Mouse (Mus musculus) T-helper 2 cell (primary cell): Measurements from ENCODE around the gene Fam161a.

Source experiments
- in situ Hi-C: fragments of 300-600 bp; cut with MboI, MseI; formaldehyde crosslinking; loops from one replicate; pipeline ENCODE4 v1.15.1; 2025; ENCODE audit warnings: high pct_unique_total_duplicates

Gene Fam161a

GRCm38 (mm10) chr11:23007481-23008180 lies at the start of gene Fam161a:
Fam161a (plus strand) TSS chr11:23007531.
- in situ Hi-C loops, result loop anchor here (5.0 kb wide), 1 partner anchor 490 kb away; the partner anchor contains the start of gene Ahsa2

- in situ Hi-C loops, result loop anchor here (5.0 to 10.0 kb wide), 3 partner anchors 96 to 731 kb away; partner anchors contain the start of gene B3gnt2
These were observed 49.4 kb upstream of the Fam161a start for GRCm38 (mm10) chr11:22957791-22958374.

GRCm38 (mm10) chr11:22962101-22962500 lies 45.2 kb upstream of the Fam161a start:
- in situ Hi-C loops, result no loop called here

GRCm38 (mm10) chr11:22964401-22964800 lies 42.9 kb upstream of the Fam161a start:
- in situ Hi-C loops, result no loop called here

- in situ Hi-C loops, result no loop called here
These were observed 41.8 kb upstream of the Fam161a start for GRCm38 (mm10) chr11:22965503-22965902.

GRCm38 (mm10) chr11:22969486-22969885 lies 37.8 kb upstream of the Fam161a start:
- in situ Hi-C loops, result no loop called here

GRCm38 (mm10) chr11:22970546-22970945 lies 36.8 kb upstream of the Fam161a start:
- in situ Hi-C loops, result no loop called here

- in situ Hi-C loops, result no loop called here
These were observed 35.3 kb upstream of the Fam161a start, which contains the start of gene Zrsr1 for GRCm38 (mm10) chr11:22971835-22972709. Zrsr1 (plus strand) TSS chr11:22972005.

- in situ Hi-C loops, result no loop called here
These were observed 34.4 kb upstream of the Fam161a start for GRCm38 (mm10) chr11:22972746-22973526.

GRCm38 (mm10) chr11:22973599-22973998 lies 33.7 kb upstream of the Fam161a start:
- in situ Hi-C loops, result no loop called here

GRCm38 (mm10) chr11:22978215-22978614 lies 29.1 kb upstream of the Fam161a start:
- in situ Hi-C loops, result no loop called here

- in situ Hi-C loops, result no loop called here
These were observed 28.6 kb upstream of the Fam161a start for GRCm38 (mm10) chr11:22978711-22979110.

GRCm38 (mm10) chr11:22979221-22979620 lies 28.1 kb upstream of the Fam161a start:
- in situ Hi-C loops, result no loop called here

- in situ Hi-C loops, result no loop called here
These were observed 26.3 kb upstream of the Fam161a start for GRCm38 (mm10) chr11:22981041-22981440.

GRCm38 (mm10) chr11:22981543-22981950 lies 25.8 kb upstream of the Fam161a start:
- in situ Hi-C loops, result no loop called here

- in situ Hi-C loops, result no loop called here
These were observed 25.2 kb upstream of the Fam161a start, which contains the start of the genes Gm28048 and Commd1 for GRCm38 (mm10) chr11:22981984-22982757. Gm28048 (minus strand) TSS chr11:22982090. Commd1 (minus strand) TSS chr11:22982382.

- in situ Hi-C loops, result no loop called here
These were observed 24.5 kb upstream of the Fam161a start for GRCm38 (mm10) chr11:22982846-22983245.

GRCm38 (mm10) chr11:22985510-22985909 lies 21.8 kb upstream of the Fam161a start:
- in situ Hi-C loops, result no loop called here

GRCm38 (mm10) chr11:22987357-22987756 lies 20.0 kb upstream of the Fam161a start:
- in situ Hi-C loops, result no loop called here

- in situ Hi-C loops, result no loop called here
These were observed 17.5 kb upstream of the Fam161a start for GRCm38 (mm10) chr11:22989786-22990185.
